Mouse (Mus musculus) bone marrow, adult 2 months (tissue): ENCODE data around the gene Naxd. TPM values are rescaled to one million over a fixed set of nuclear protein-coding genes. Genes with fewer than 3 reads are reported as not detected.
"Not testable (repeated sequence)": the region's sequence is repeated elsewhere in the genome, so short reads cannot be mapped to it uniquely, and the experiment has no call there.

ENCODE experiments used
- H3K27ac ChIP-seq: fragments of 200-500 bp; 2 replicates; pipeline ENCODE4 v1.5.1; 2012; ENCODE audit warnings: low read depth, mild to moderate bottlenecking, control low read depth, inconsistent platforms, low read length; ENCODE audit not compliant: control insufficient read depth, poor library complexity, insufficient read depth
- H3K4me1 ChIP-seq: fragments of 200-500 bp; 2 replicates; pipeline ENCODE4 v1.6.1; 2011; ENCODE audit warnings: low read length; ENCODE audit not compliant: control insufficient read depth, insufficient read depth
- H3K4me3 ChIP-seq: fragments of 200-500 bp; replicated peaks from 2 replicates; pipeline ENCODE3; 2011; ENCODE audit warnings: mild to moderate bottlenecking, low read depth, low read length, control low read depth; ENCODE audit not compliant: control insufficient read depth
- CTCF ChIP-seq: fragments of 200-500 bp; IDR thresholded peaks from 2 replicates; pipeline ENCODE4 v1.5.1; 2011; ENCODE audit warnings: low read length, control low read depth; ENCODE audit not compliant: control insufficient read depth, insufficient read depth
- POLR2A ChIP-seq: fragments of 200-500 bp; IDR thresholded peaks from 2 replicates; pipeline ENCODE4 v1.6.1; 2011; ENCODE audit warnings: low read depth, mild to moderate bottlenecking, control low read depth, low read length, borderline replicate concordance; ENCODE audit not compliant: control insufficient read depth
- WGBS: fragments of 180-500 bp; shearing (Covaris S2); methylation state at CpG from one replicate; pipeline ENCODE4 v1.1.7; 2018; 5-methylcytosine and 5-hydroxymethylcytosine counted together
- polyA plus RNA-seq: library from polyadenylated mRNA; stranded (reverse); fragments of >200 nt; gene quantifications from 2 replicates; pipeline ENCODE4 v1.2.4, GENCODE M21; 2011; ENCODE audit warnings: low replicate concordance; ENCODE audit not compliant: missing spikeins, insufficient read depth, insufficient read length

Gene Naxd
- polyA plus RNA-seq, 1 experiment = 74.0 TPM

GRCm38 (mm10) chr8:11477178-11477553 lies 20.1 kb upstream of the Naxd start:
- WGBS = 7% methylated on average over 9 of the region's 9 CpGs
- H3K4me3 ChIP-seq = peak overlapping the region; percentile 47
- TF ChIP-seq POLR2A = no peak
- no peak for TF ChIP-seq CTCF
- peak overlapping the region; percentile 77 for H3K27ac ChIP-seq
- H3K4me1 ChIP-seq = peaks cover 1% of the 10 kb centered on the region; the same call in 1 of the 2 replicates

- H3K27ac ChIP-seq = peak within 1 kb of the TSS; percentile 11
- peak within 1 kb of the TSS; percentile 69 for H3K4me3 ChIP-seq
- H3K4me1 ChIP-seq = peaks cover 1% of the 10 kb centered on the region; the same call in 1 of the 2 replicates
- under 1% methylated on average over 69 of the region's 69 CpGs for WGBS
- TF ChIP-seq CTCF (no peak), POLR2A (peak; percentile 26; the same call in 1 of the 2 replicates)
These were observed 19.2 kb upstream of the Naxd start, which contains the start of gene Rab20 for GRCm38 (mm10) chr8:11477811-11478761. Rab20 (minus strand) TSS chr8:11478710.

GRCm38 (mm10) chr8:11478807-11479527 lies 18.3 kb upstream of the Naxd start:
- H3K4me3 ChIP-seq = no peak overlapping the region
- H3K27ac ChIP-seq = no peak overlapping the region

GRCm38 (mm10) chr8:11479591-11479990 lies 17.7 kb upstream of the Naxd start:
- Histone ChIP-seq H3K4me3 (no peak overlapping the region), H3K27ac (no peak overlapping the region), H3K4me1 (peaks cover 1% of the 10 kb centered on the region; the same call in 1 of the 2 replicates)
- WGBS = 55% methylated on average over 14 of the region's 14 CpGs
- TF ChIP-seq POLR2A = no peak
- no peak for TF ChIP-seq CTCF

More at GRCm38 (mm10) chr8:11478807-11479527, 18.3 kb upstream of the Naxd start:
- peaks cover 1% of the 10 kb centered on the region; the same call in 1 of the 2 replicates for H3K4me1 ChIP-seq
- 12% methylated on average over 23 of the region's 23 CpGs for WGBS
- TF ChIP-seq CTCF (no peak), POLR2A (no peak)

GRCm38 (mm10) chr8:11481876-11482275 lies 15.4 kb upstream of the Naxd start:
- 72% methylated on average over 3 of the region's 3 CpGs for WGBS
- no peaks in the 10 kb centered on the region for H3K4me1 ChIP-seq
- TF ChIP-seq POLR2A = no peak
- TF ChIP-seq CTCF = no peak

GRCm38 (mm10) chr8:11482537-11482936 lies 14.8 kb upstream of the Naxd start:
- H3K4me3 ChIP-seq = no peak overlapping the region
- TF ChIP-seq CTCF = no peak
- no peak for TF ChIP-seq POLR2A
- WGBS = 56% methylated on average over 3 of the region's 3 CpGs
- no peak overlapping the region for H3K27ac ChIP-seq
- H3K4me1 ChIP-seq = no peaks in the 10 kb centered on the region

More at GRCm38 (mm10) chr8:11481876-11482275, 15.4 kb upstream of the Naxd start:
- H3K27ac ChIP-seq = no peak overlapping the region
- no peak overlapping the region for H3K4me3 ChIP-seq

- WGBS = 12% methylated on average over 7 of the region's 7 CpGs
- no peak overlapping the region for H3K4me3 ChIP-seq
- no peaks in the 10 kb centered on the region for H3K4me1 ChIP-seq
- TF ChIP-seq POLR2A (no peak), CTCF (peak; percentile 79)
- no peak overlapping the region for H3K27ac ChIP-seq
These were observed 11.2 kb upstream of the Naxd start for GRCm38 (mm10) chr8:11486142-11486541.

- no peak for TF ChIP-seq CTCF
- no peak for TF ChIP-seq POLR2A
- Histone ChIP-seq H3K4me1 (no peaks in the 10 kb centered on the region), H3K4me3 (no peak overlapping the region), H3K27ac (no peak overlapping the region)
- 37% methylated on average over 4 of the region's 4 CpGs for WGBS
These were observed 10.1 kb upstream of the Naxd start for GRCm38 (mm10) chr8:11487229-11487628.

GRCm38 (mm10) chr8:11492340-11492739 lies 5.0 kb upstream of the Naxd start:
- H3K27ac ChIP-seq = not testable (repeated sequence)
- WGBS = 73% methylated on average over 2 of the region's 2 CpGs

More at GRCm38 (mm10) chr8:11492340-11492739, 5.0 kb upstream of the Naxd start:
- H3K4me3 ChIP-seq, H3K4me1 ChIP-seq: not testable (repeated sequence)
